Mouse (Mus musculus): ENCODE measurements around the gene Sumo3.

The Sumo3 gene

DNA sequence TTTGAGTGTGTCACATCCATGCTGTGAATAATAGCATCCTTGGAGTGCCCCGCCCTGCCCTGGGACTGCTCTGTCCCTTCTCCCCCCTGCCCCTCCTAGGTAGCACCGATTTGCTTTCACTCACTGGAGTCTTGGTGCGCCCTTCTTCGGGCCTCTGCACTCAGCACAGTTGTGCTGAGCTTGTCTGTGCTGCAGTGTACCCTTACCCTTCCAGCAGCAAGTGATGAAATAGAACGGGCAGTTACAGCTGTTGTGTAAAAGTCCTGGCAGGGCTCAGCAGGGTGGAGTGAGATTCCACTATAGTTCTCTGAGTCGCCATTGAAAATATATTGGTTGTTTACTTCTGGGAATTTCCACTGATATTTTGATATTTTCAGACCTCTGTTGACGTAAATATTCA is 20.1 kb downstream of the Sumo3 start:
- DNase-seq (ENCODE audit: low spot score in 2 of 2): no peak

- DNase-seq (ENCODE audit: low spot score in 2 of 2): no peak
Observed at GRCm38 (mm10) chr10:77626591-77626990, 20.7 kb downstream of the Sumo3 start.

DNA sequence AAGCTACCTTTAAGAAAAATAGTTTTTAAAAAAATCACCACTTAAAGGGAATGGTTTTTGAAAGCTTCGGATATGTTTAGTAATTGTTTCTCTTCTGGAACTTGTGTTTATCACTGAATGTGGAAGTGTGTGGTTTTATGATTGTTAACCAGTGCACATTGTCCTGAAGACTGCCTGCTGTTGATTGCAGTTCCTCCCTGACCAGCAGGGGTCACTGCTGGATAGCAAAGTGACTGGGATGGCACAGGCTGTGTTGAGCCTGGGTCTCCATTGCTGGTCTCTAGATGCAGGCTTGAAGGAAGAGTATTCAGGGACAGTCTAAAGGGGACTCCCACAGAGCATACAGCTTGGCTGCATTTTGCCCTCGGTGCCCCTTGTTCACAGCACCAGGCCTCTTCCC is 21.6 kb downstream of the Sumo3 start:
- peak; percentile 84 to 87 for DNase-seq (ENCODE audit: low spot score in 2 of 2)

DNA sequence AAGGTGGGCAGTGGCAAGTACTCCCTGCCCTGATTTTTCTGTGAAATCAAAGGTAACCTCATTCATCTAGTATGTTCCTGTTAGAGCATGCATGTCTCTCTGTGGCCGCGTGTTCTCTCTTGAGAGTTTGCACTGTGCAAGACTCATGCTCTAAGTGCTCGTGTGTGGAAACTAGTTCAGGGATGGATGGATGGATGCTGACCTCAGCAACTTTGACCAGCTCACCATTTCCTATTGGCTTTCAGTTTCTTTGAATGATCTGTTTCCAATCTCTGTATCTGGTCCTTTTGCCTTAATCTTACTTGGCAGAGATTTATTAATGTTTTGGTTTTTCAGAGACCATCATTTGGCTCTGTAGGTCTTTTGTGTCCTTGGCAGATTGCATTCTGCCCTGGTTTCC is 23.3 kb downstream of the Sumo3 start:
- no peak for DNase-seq (ENCODE audit: low spot score in 2 of 2)

DNA sequence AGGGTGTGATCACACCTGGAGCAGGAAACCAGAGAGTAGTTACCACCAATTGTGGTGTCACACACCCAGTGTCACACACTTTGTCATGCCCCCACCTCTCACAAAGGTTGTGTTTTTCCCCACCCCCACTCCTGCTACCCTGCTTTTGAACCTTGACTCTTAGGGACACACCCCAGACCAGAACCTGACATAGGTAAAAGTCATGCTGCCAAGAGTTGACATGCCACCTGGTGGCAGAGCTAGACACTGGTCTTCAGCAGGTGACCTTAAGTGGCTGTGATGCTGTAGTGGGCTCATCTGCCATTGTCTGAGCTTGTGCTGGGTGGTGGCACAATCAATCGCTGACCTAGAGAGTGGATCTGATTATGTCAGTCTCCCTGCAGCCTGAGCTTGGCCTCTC is 24.1 kb downstream of the Sumo3 start:
- no peak for DNase-seq (ENCODE audit: low spot score in 2 of 2)

DNA sequence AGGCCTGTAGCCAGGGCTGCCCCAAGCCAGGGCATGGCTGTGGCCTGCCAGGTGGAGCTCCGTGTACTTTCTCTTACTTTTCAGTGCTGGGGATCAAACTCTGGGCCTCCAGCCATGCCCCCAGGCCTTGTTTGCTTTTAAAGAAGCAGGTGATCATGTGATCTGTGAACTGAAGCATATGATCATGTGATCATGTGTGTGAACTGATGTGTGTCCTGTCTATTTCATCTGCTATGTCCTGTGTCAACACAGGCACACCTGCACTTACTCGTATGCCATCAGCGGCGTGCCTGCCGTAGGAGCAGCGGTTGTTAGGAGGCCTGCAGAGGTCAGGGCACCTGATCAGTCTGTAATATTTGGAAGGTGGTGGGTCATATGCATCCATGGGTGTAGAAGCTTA is 28.1 kb downstream of the Sumo3 start:
- DNase-seq (ENCODE audit: low spot score in 2 of 2): no peak

DNA sequence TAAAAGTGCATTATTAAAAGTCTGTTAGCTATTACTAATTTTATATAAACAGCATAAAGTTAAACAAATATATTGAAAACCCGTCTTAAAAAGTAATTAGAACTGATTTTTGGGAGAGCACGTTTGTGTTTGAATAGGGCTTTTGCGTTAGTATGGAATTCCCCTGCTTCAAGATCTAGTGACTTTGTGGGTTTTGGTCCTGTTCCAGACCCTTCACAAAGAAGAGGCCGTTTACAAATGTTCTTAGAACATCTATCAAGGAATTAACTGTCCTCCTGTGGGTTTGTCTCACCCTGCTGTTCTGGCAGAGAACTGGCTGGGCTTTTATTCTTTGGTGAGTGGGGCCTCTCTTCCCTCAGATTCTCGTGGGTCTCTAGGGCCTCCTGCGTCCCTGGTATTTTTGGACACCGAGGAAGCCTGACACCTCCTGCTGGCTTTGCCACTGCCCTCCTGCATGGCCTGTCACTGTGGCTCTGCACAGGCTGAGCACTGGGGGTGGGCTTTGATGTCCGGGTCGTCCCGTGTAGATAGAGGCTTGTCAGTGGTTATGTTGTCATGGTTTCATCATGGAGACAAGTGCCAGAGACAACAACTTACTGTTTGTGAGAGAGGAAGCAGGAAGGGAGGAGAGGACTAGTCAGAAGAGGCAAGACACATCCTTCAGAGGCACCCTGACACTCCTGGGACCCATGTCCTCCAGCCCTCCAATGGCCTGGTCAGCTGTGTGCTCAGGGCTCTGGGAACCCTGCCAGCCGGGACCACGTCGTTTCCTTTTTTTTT is 28.7 kb downstream of the Sumo3 start:
- no peak for DNase-seq (ENCODE audit: low spot score in 2 of 2)

DNA sequence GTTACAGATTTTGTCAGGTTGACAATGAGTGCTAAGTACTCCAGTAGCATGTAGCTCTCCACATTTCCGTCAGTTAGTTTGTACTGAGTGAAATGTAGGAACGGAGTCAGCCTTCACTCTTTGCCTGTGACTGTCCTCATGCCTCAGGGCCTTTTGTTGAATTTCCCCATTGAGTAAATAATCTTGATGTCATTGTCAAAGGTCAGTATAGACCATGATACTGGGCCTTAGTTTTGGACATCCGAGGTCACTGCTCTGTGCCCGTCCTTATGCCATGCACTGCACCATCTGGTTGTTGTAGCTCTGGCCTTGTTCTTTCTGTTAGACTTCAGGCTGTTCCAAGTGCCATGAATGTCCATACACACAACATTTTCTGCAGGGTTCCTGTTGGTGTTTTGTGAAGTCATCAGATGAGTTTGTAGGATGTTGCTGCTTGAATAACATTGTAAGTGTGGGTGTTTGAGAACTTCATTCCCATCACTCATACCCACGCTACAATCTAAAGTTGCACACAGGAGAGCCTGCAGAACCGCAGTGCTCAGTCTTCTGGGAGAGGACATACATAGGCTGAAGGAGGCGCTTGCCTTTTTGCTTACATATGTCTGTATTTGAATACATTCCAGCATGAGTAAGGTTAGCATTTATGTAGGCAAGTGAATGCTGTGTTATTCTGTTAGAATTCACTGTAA is 30.5 kb downstream of the Sumo3 start:
- DNase-seq (ENCODE audit: low spot score in 2 of 2): peak in 1 of 2 experiments; percentile 43

DNA sequence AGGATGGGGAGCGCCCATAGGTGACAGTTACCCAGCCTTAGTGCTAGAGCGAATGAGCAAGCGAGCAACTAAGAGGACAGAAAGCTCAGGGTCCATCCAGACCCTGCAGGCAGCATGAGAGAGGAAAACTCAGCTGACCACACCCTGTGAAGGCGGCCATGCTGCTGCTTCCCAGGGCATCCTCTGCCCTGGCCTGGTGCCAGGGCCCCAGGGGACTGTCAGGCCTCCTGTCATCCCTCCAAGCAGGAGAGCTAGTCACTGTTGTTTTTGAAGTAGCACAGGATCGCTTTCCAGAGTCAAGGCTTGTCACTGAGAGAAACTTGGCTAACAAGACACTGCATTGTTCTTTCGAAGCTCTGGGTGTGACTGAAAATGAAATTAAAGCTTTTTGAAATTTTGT is 33.1 kb downstream of the Sumo3 start:
- DNase-seq (ENCODE audit: low spot score in 2 of 2): no peak

DNA sequence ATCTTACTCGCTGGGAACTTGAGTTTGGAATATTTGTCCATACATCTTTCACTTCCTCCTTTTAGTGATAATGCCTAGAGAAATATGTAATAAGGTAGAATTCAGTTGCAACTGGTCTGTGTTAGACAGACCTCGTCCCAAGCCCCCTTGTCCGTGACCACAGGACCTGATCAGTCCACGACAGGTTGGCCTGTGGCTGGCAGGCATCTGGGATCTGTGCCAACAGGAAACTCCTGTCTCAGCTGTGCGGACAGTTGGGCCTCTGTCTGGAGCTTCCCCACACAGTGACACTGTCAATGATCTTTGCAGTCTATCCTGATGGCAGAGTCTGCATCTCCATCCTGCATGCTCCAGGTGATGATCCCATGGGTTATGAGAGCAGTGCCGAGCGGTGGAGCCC is 37.3 kb downstream of the Sumo3 start:
- no peak for DNase-seq (ENCODE audit: low spot score in 2 of 2)

DNA sequence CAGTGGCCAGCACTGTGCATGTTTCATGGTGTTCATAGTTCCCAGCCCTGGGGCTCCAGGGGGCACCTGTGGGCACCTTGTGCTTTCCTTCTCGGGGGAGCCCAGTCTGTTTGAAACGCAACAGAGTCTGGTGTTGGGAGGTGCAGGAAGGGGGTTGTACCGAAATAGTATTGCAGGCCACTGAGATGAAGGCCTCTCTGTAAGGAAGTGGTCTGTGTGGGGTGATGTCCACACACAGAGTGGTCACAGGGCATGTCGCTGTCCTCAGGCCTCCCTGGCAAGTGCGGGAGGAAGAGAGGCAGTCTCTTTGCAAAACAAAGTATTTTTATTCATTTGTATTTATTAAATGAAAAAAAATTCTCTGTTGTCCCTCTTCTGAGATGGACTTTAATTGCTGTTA is 39.7 kb downstream of the Sumo3 start:
- no peak for DNase-seq (ENCODE audit: low spot score in 2 of 2)

DNA sequence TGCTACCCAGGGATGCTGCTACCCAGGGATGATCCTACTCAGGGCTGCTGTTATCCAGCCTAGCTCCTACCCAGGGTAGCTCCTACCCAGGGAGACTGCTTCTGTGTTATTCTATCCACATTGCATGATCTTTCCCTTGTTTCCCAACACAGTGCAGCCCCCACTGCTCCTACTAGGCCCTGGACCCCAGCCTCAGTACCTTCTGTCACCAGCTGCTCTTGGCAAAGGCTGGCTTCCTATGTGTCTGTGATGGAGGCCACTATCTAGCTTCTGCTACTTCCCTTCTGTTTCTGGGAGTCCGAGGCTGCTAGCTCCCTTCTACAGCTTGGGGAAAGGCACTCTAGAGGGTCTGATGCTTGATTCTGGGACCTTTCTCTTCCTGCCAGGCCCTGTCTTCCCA is 41.6 kb downstream of the Sumo3 start:
- no peak for DNase-seq (ENCODE audit: low spot score in 2 of 2)

DNA sequence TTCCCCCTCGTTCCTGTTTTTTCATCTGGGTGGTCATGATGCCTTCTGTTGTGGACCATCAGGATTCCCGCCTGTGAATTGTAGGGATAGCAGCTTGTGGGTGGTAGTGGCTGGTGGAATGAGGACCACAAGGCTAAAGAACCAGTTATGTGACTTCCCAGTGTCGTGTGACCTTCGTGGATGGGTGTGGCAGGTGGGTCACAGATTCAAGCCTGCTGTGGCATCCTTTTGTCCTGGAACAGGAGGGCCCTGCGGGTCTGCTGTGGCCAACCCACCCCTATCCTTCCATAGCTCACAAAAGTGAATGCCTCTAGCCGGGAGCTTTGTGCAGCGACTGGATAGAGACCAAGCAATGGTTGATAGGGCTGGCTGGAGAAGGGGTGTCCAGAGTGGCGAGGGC is 42.0 kb downstream of the Sumo3 start:
- no peak for DNase-seq (ENCODE audit: low spot score in 2 of 2)

- DNase-seq (ENCODE audit: low spot score in 2 of 2): no peak
Observed at GRCm38 (mm10) chr10:77652046-77652445, 46.1 kb downstream of the Sumo3 start.

- DNase-seq (ENCODE audit: low spot score in 2 of 2): no peak
Observed at GRCm38 (mm10) chr10:77658286-77658994, 52.5 kb downstream of the Sumo3 start.

DNA sequence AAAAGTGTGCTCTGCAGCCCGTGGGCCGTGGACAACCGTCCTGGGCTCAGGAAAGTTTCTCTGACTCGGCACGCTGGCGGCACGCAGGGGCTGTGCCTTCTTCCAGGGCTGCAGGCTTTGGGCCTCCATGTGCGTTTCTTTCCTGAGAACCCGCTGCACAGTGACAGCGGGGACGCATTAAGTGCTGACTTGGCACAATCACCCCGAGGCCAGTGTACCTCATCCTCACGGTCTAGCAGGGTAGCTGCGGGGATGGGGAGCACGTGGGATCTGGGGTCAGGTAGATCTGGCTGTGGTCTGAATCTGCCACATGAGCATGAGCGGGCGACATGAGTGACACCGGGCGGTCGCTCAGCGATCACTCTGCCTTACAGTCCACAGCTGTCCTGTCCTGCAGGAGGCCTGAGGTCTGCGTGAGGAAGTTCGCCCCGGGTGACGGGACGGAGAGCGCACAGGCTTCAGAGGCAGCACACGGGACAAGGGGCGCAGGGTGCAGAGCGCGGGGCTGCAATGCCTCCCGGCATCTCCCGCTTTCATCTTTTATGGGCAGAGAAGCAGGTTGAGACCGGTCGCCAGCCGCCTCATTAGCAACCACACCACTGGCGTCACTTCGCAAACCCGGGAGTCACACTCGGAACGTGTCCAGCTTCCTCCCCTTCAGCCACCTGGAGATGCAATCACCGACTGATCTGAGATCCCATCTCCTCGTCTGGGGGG is 58.2 kb downstream of the Sumo3 start:
- DNase-seq (ENCODE audit: low spot score in 2 of 2): no peak

DNA sequence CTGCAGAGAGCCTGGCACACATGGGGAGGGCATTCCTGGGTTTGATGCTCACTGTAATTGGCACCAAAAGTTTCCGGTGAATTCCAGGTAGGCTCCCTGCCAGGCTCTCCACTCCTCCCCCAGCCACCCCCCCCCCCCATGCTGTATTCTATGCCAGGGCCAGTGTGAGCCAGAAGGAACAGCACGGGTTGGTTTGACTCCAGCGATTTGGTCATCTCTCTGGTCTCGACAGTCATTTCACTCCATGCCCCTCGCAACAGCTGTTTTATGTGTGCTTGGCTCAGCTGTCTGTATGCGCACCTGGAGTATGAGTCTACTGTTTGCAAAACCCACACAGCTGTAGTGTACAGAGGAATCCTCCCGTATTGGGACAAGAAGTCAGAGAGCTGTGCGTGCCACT is 60.4 kb downstream of the Sumo3 start:
- DNase-seq (ENCODE audit: low spot score in 2 of 2): no peak

GRCm38 (mm10) chr10:77667402-77667801 is 61.5 kb downstream of the Sumo3 start:
- DNase-seq (ENCODE audit: low spot score in 2 of 2): peak in 1 of 2 experiments; percentile 30
